Mouse (Mus musculus): ENCODE results near the gene Cdh13. TPM values are rescaled to one million over a fixed set of nuclear protein-coding genes. Genes with fewer than 3 reads are reported as not detected.
A peak's percentile ranks its signal among the peaks of the same experiment; 100 is the strongest.
"Not testable (repeated sequence)": the region's sequence is repeated elsewhere in the genome, so short reads cannot be mapped to it uniquely, and the experiment has no call there.

The Cdh13 gene
- polyA plus RNA-seq, 1 experiment = 56.6 TPM

DNA sequence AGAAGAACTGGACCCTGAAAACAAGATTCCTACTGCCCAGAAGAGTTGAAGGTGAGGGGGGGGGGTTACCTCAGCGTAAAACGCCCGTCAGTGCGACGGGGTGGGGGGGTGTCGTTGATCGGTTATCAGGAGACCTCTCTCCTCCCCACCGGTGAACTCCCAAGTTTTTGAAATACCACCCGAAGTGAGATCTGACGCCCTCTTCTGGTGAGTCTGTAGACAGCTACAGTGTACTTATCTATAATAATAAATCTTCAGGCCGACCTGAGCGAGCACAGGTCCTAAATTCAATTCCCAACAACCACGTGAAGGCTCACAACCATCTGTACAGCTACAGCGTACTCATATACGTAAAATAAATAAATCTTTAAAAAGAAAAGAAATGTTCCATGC lies 1062.1 kb downstream of the Cdh13 start:
- no peak for TF ChIP-seq MYOG (IDR thresholded peaks at IDR 0.05; ENCODE audit: control insufficient read depth in 1 of 3, insufficient read depth in 1 of 3, insufficient read length in 2 of 3, low read depth in 2 of 3)
- TF ChIP-seq E2F4 (IDR thresholded peaks at IDR 0.05; ENCODE audit: insufficient read depth) = no peak
- TF ChIP-seq USF1 (IDR thresholded peaks at IDR 0.05; ENCODE audit: low read depth) = no peak
- no peak for TF ChIP-seq MYOD1 (IDR thresholded peaks at IDR 0.05; ENCODE audit: control insufficient read depth in 1 of 3, insufficient read length in 2 of 3, low read depth in 2 of 3)
- no peak for TF ChIP-seq SRF (IDR thresholded peaks at IDR 0.05; ENCODE audit: control insufficient read depth, insufficient read length, low read depth)
- peak overlapping the region; percentile 63 for H3ac ChIP-seq (ENCODE audit: control insufficient read depth, insufficient read length)
- H3K4me2 ChIP-seq (ENCODE audit: low read depth) = peak overlapping the region; percentile 78
- H3K4me3 ChIP-seq = peak overlapping the region; percentile 74
- H3K27me3 ChIP-seq (ENCODE audit: control insufficient read depth, insufficient read depth, insufficient read length) = no peaks in the 10 kb centered on the region
- H3K79me2 ChIP-seq (ENCODE audit: control insufficient read depth, insufficient read depth) = peaks cover 10% of the 10 kb centered on the region
- H3K36me3 ChIP-seq (ENCODE audit: control insufficient read depth, insufficient read depth) = peaks cover 18% of the 10 kb centered on the region

DNA sequence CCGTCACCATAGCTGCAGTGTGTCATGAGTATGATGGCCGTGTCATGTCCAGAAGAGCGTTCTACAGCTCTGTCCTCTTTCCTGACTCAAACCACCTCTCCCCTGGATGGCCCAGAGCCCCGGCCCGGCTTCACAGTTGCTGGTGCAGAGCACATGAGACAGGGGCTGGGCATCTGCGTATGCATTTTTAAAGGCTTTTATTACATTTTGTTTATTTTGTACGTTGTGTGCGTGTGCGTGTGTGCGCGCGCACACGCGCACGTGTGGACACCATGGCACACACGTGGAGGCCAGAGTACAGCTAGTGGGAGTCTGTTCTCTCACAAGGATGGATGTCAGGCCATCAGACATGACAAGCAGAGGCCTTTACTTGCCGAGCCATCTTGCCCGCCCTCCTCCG lies 1068.1 kb downstream of the Cdh13 start:
- TF ChIP-seq REST (IDR thresholded peaks at IDR 0.05; ENCODE audit: insufficient read depth, insufficient read length) = no peak
- no peak for TF ChIP-seq CEBPB (IDR thresholded peaks at IDR 0.05; ENCODE audit: insufficient read depth, poor library complexity, severe bottlenecking)
- no peak for TF ChIP-seq POLR2A (IDR thresholded peaks at IDR 0.05; ENCODE audit: insufficient read length, low read depth)
- no peak for TF ChIP-seq E2F4 (IDR thresholded peaks at IDR 0.05; ENCODE audit: insufficient read depth)
- no peak for TF ChIP-seq MYOG (IDR thresholded peaks at IDR 0.05; ENCODE audit: control insufficient read depth in 1 of 3, insufficient read depth in 1 of 3, insufficient read length in 2 of 3, low read depth in 2 of 3)
- no peak for TF ChIP-seq MAX (IDR thresholded peaks at IDR 0.05; ENCODE audit: low read depth)
- TF ChIP-seq POLR2AphosphoS2 (IDR thresholded peaks at IDR 0.05; ENCODE audit: insufficient read length, low read depth) = no peak
- TF ChIP-seq SRF (IDR thresholded peaks at IDR 0.05; ENCODE audit: control insufficient read depth, insufficient read length, low read depth) = no peak
- TF ChIP-seq TCF3 (IDR thresholded peaks at IDR 0.05; ENCODE audit: insufficient read length, low read depth) = no peak
- no peak for TF ChIP-seq MYOD1 (IDR thresholded peaks at IDR 0.05; ENCODE audit: control insufficient read depth in 1 of 3, insufficient read length in 2 of 3, low read depth in 2 of 3)
- no peak for TF ChIP-seq TCF12 (IDR thresholded peaks at IDR 0.05; ENCODE audit: insufficient read depth, poor library complexity, severe bottlenecking)
- no peak for TF ChIP-seq USF1 (IDR thresholded peaks at IDR 0.05; ENCODE audit: low read depth)
- H3K4me3 ChIP-seq = no peak overlapping the region
- H3ac ChIP-seq (ENCODE audit: control insufficient read depth, insufficient read length) = no peak overlapping the region
- H3K79me2 ChIP-seq (ENCODE audit: control insufficient read depth, insufficient read depth) = no peaks in the 10 kb centered on the region
- no peak overlapping the region for H3K4me2 ChIP-seq (ENCODE audit: low read depth)
- H3K36me3 ChIP-seq (ENCODE audit: control insufficient read depth, insufficient read depth) = peaks cover 17% of the 10 kb centered on the region
- no peaks in the 10 kb centered on the region for H3K27me3 ChIP-seq (ENCODE audit: control insufficient read depth, insufficient read depth, insufficient read length)

DNA sequence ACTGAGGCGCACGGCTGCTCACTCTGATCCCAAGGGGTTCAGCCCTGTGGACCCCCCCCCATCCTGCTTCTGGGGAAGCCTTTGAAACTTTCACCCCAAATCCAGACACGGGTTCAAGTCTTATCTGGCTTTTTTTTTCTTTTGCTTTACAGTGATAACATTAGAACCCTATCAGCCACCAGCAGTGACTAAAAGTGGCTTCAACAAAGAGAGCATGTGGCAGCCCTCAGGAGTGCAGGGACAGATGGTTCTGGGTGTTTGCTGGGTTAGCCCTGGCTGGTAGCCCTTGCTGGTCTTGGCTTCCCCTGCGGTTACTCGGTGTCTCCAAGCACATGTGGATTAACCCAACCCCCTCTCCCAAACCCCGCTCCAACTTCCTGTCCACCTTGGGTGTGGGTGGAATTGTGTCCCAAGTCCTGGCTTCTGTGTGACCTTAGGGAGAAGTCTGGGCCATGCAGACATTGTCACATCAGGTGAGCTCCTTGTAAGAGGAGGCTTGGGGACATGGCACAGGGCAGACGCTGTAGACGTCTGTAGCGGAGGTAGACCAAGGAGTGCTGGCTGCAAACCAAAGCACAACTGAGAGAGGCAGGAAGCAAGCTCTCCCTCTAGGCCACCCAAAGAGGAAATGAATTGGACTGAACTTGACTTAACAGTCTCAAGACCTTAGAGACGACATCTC lies 1069.6 kb downstream of the Cdh13 start:
- TF ChIP-seq MYOD1 (IDR thresholded peaks at IDR 0.05; ENCODE audit: control insufficient read depth in 1 of 3, insufficient read length in 2 of 3, low read depth in 2 of 3) (peak in 1 of 3 experiments; percentile 30), SRF (IDR thresholded peaks at IDR 0.05; ENCODE audit: control insufficient read depth, insufficient read length, low read depth) (no peak)
- no peaks in the 10 kb centered on the region for H3K27me3 ChIP-seq (ENCODE audit: control insufficient read depth, insufficient read depth, insufficient read length)
- no peak overlapping the region for H3ac ChIP-seq (ENCODE audit: control insufficient read depth, insufficient read length)
- peaks cover 8% of the 10 kb centered on the region for H3K36me3 ChIP-seq (ENCODE audit: control insufficient read depth, insufficient read depth)
- H3K79me2 ChIP-seq (ENCODE audit: control insufficient read depth, insufficient read depth) = no peaks in the 10 kb centered on the region
- H3K4me3 ChIP-seq = no peak overlapping the region
- H3K4me2 ChIP-seq (ENCODE audit: low read depth) = no peak overlapping the region

DNA sequence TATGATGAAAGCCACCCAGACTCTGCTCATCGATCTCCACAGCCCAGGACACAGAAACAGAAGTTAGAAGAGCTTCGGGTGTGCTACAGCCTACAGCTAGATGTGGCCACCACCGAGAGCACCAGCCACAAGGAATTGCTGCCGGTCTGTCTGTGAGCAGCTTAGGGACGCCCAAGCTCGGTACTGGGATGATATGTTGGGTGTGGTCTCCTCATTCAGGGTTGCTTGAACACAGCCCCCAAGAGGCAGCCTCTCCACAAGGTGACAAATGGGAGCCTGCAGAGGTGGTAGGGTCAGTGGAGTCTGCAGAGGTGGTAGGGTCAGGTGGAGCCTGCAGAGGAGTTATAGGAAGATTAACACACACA lies 1070.1 kb downstream of the Cdh13 start:
- Histone ChIP-seq H3K4me3 (no peak overlapping the region), H3K27me3 (ENCODE audit: control insufficient read depth, insufficient read depth, insufficient read length) (no peaks in the 10 kb centered on the region), H3ac (ENCODE audit: control insufficient read depth, insufficient read length) (no peak overlapping the region), H3K4me2 (ENCODE audit: low read depth) (no peak overlapping the region), H3K79me2 (ENCODE audit: control insufficient read depth, insufficient read depth) (no peaks in the 10 kb centered on the region), H3K36me3 (ENCODE audit: control insufficient read depth, insufficient read depth) (peaks cover 4% of the 10 kb centered on the region)
- TF ChIP-seq MYOG (IDR thresholded peaks at IDR 0.05; ENCODE audit: control insufficient read depth in 1 of 3, insufficient read depth in 1 of 3, insufficient read length in 2 of 3, low read depth in 2 of 3) = no peak
- TF ChIP-seq SRF (IDR thresholded peaks at IDR 0.05; ENCODE audit: control insufficient read depth, insufficient read length, low read depth) = no peak
- TF ChIP-seq POLR2A (IDR thresholded peaks at IDR 0.05; ENCODE audit: insufficient read length, low read depth) = no peak
- TF ChIP-seq MYOD1 (IDR thresholded peaks at IDR 0.05; ENCODE audit: control insufficient read depth in 1 of 3, insufficient read length in 2 of 3, low read depth in 2 of 3) = no peak
- no peak for TF ChIP-seq TCF12 (IDR thresholded peaks at IDR 0.05; ENCODE audit: insufficient read depth, poor library complexity, severe bottlenecking)
- TF ChIP-seq REST (IDR thresholded peaks at IDR 0.05; ENCODE audit: insufficient read depth, insufficient read length) = no peak
- no peak for TF ChIP-seq E2F4 (IDR thresholded peaks at IDR 0.05; ENCODE audit: insufficient read depth)
- TF ChIP-seq MAX (IDR thresholded peaks at IDR 0.05; ENCODE audit: low read depth) = no peak
- TF ChIP-seq USF1 (IDR thresholded peaks at IDR 0.05; ENCODE audit: low read depth) = no peak
- no peak for TF ChIP-seq POLR2AphosphoS2 (IDR thresholded peaks at IDR 0.05; ENCODE audit: insufficient read length, low read depth)
- no peak for TF ChIP-seq CEBPB (IDR thresholded peaks at IDR 0.05; ENCODE audit: insufficient read depth, poor library complexity, severe bottlenecking)
- no peak for TF ChIP-seq TCF3 (IDR thresholded peaks at IDR 0.05; ENCODE audit: insufficient read length, low read depth)

DNA sequence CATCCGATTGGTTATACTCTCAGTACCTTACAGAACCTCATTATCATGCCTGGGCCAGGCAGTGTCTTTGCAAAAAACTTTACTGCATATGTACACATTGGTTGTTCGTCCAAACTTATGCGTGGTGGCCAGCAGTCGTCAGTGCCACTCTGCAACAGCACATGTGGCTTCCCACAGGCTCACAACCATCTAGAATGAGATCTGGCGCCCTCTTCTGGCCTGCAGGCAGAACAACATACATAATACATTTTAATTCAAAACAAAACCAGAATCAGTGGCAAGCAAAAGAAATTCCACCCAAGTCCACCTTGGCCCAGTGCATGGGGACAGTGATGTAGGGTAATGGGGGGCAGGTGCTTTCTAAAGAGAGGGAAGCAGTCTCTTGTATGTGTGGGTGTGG lies 1073.1 kb downstream of the Cdh13 start:
- H3K36me3 ChIP-seq (ENCODE audit: control insufficient read depth, insufficient read depth); H3K4me2 ChIP-seq (ENCODE audit: low read depth); H3K79me2 ChIP-seq (ENCODE audit: control insufficient read depth, insufficient read depth); H3K4me3 ChIP-seq; H3ac ChIP-seq (ENCODE audit: control insufficient read depth, insufficient read length); H3K27me3 ChIP-seq (ENCODE audit: control insufficient read depth, insufficient read depth, insufficient read length): not testable (repeated sequence)

All from myocyte (in vitro differentiated cells).